Mouse (Mus musculus) small intestine, adult 2 months (tissue): ENCODE measurements around the gene Fgd2.

ENCODE experiments used
- CTCF ChIP-seq: fragments of 200-500 bp; IDR thresholded peaks from 2 replicates; pipeline ENCODE4 v1.5.1; 2012; ENCODE audit warnings: low read depth, mild to moderate bottlenecking, control low read depth, inconsistent platforms, low read length, moderate library complexity, mixed read lengths; ENCODE audit not compliant: insufficient replicate concordance, insufficient read length; ENCODE audit errors: extremely low read depth
- POLR2A ChIP-seq: fragments of 200-500 bp; IDR thresholded peaks from 2 replicates; pipeline ENCODE4 v1.6.1; 2012; ENCODE audit warnings: low read depth, mild to moderate bottlenecking, control low read depth, inconsistent platforms, low read length, moderate library complexity

DNA sequence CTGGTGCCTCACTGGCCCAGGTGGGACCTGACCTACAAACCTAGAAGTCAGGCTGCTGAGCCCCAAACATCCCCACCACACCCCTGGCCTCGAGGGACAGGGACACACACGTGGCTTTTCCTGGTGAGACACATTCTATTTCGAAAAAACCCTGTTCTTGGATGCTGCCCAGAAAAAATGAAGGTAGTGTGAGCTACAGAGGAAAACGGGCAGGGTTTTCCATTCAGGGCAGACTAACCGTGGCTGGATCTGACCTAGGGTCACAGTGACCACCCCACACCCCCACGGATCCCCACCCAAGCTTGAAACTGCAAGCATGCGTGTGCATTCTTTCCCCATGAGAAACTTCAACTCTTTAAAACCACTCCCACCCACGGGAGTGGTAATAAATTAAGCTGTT, 67.5 kb downstream of the Fgd2 start:
- TF ChIP-seq CTCF (no peak), POLR2A (no peak)
